Mouse (Mus musculus): ENCODE results near the gene Gm3047. TPM values are rescaled to one million over a fixed set of nuclear protein-coding genes. Genes with fewer than 3 reads are reported as not detected.
"Not testable (repeated sequence)": the region's sequence is repeated elsewhere in the genome, so short reads cannot be mapped to it uniquely, and the experiment has no call there.

Gene Gm3047
- not detected in 2 replicates for polyA plus RNA-seq (2014; fragmentation: Nextera tagmentation; extraction: Ambion mirVana)

GRCm38 (mm10) chr14:4555105-4555504 lies at the start of gene Gm3047:
Gene Gm3047, plus strand, starts transcription at chr14:4555405.
- ATAC-seq (ENCODE audit: insufficient number of reproducible peaks, insufficient read depth, low FRiP score, low read depth); H3K9ac ChIP-seq (replicated peaks; ENCODE audit: low read depth, low read length); H3K9me3 ChIP-seq (ENCODE audit: control insufficient read depth, low read depth, low read length); H3K27me3 ChIP-seq (ENCODE audit: control insufficient read depth, insufficient read depth, low read length); H3K4me1 ChIP-seq (ENCODE audit: control insufficient read depth, insufficient read depth, low read length); H3K4me2 ChIP-seq (replicated peaks; ENCODE audit: low read depth, low read length); H3K4me3 ChIP-seq (ENCODE audit: low read depth, low read length); H3K36me3 ChIP-seq (ENCODE audit: control insufficient read depth, insufficient read depth, low read length); H3K27ac ChIP-seq (ENCODE audit: low read length): not testable (repeated sequence)
- WGBS, result no CpG with 5 or more reads among the region's 2 CpGs

Other genes with a start within 250 kb of the Gm3047 start
- not detected in 2 replicates for gene Gm3149, start 238.1 kb upstream of the Gm3047 start, polyA plus RNA-seq (2014; fragmentation: Nextera tagmentation; extraction: Ambion mirVana)
- 0.18 and 0.35 TPM in 2 replicates for gene 2610042L04Rik, start 220.6 kb upstream of the Gm3047 start, polyA plus RNA-seq (2014; fragmentation: Nextera tagmentation; extraction: Ambion mirVana)
- gene Gm3159, start 157.9 kb upstream of the Gm3047 start, polyA plus RNA-seq (2014; fragmentation: Nextera tagmentation; extraction: Ambion mirVana), result not detected in 2 replicates
- 0.22 and 0.30 TPM in 2 replicates for gene Gm3164, start 140.0 kb upstream of the Gm3047 start, polyA plus RNA-seq (2014; fragmentation: Nextera tagmentation; extraction: Ambion mirVana)
- gene Gm3173, start 124.4 kb upstream of the Gm3047 start, polyA plus RNA-seq (2014; fragmentation: Nextera tagmentation; extraction: Ambion mirVana), result not detected in 2 replicates
- not detected in 2 replicates for gene Gm3182, start 73.7 kb upstream of the Gm3047 start, polyA plus RNA-seq (2014; fragmentation: Nextera tagmentation; extraction: Ambion mirVana)
- not detected in 2 replicates for gene Gm8159, start 76.9 kb downstream of the Gm3047 start, polyA plus RNA-seq (2014; fragmentation: Nextera tagmentation; extraction: Ambion mirVana)
- not detected in 2 replicates for gene Gm3239, start 108.8 kb downstream of the Gm3047 start, polyA plus RNA-seq (2014; fragmentation: Nextera tagmentation; extraction: Ambion mirVana)
- gene Gm7876, start 153.8 kb downstream of the Gm3047 start, polyA plus RNA-seq (2014; fragmentation: Nextera tagmentation; extraction: Ambion mirVana), result not detected in 2 replicates
- 0.27 TPM in 1 of 2 replicates, not detected in the other for gene Gm3252, start 171.4 kb downstream of the Gm3047 start, polyA plus RNA-seq (2014; fragmentation: Nextera tagmentation; extraction: Ambion mirVana)
- gene Gm9602, start 220.9 kb downstream of the Gm3047 start, polyA plus RNA-seq (2014; fragmentation: Nextera tagmentation; extraction: Ambion mirVana), result not detected in 2 replicates

Data from stomach, embryonic 14.5 days (tissue).